Mouse (Mus musculus) mouse embryonic stem cell (cell line): ENCODE data around the gene Rabep2.
"Not testable (repeated sequence)": the region's sequence is repeated elsewhere in the genome, so short reads cannot be mapped to it uniquely, and the experiment has no call there.

ENCODE experiments used
- in situ Hi-C, 2 experiments: fragments of 300-500 bp; cut with MboI; formaldehyde crosslinking; loops; 1 replicate in 1 of 2; 3 replicates in 1 of 2; pipeline ENCODE4 v1.14.3; 2019 to 2020; ENCODE audit warnings: low sequenced_read_pairs in 2 of 2, low pct_unique_long_range_greater_than_20kb in 1 of 2, mixed read lengths in 1 of 2; ENCODE audit not compliant: unreplicated experiment in 1 of 2

Gene Rabep2

DNA sequence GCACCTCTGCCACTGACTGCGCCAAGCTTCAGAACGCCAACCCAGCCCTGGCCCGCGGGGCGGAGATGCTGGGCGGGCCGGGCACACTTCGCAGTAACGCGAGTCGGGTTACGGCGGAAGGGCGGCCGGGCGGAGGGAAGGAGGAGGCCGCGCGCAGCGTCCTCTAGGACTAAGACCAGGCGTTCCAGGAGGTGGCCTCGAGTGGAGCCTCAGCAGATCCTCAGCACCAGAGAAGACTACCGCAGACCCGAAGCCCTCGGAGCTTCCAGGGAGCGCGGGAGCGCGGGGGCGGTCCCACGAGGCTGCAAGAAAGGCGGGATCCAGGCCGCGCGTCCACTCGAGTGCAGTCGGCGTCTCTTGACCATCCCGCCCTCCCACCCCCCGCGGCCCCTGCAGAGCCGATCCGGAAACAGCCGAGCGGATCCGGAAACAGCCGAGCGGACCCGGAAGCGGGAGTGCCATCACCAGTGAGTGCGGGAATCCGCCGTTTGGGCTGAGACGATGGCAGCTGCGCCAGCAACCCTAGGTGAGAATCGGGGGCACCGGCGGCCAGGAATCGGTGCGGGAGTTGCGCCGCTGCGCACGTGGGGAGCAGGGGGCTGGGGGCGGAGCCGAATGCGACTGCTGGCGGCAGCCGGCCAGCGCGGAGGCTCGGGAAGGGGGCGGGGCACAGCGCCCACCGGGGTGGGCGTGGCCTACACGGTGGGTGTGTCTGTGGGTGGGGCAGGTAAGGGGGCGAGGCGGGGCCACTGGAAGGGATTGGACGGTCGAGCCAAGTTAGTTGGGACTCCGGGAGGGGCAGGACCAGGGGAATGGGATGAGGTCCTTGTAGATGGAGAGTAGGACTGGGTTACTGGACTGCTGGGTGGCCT, at the start of gene Rabep2:
TSS of gene Rabep2 (plus strand) at position 129 of the 872 bp plus-strand sequence.
- in situ Hi-C loops, result no loop called here

DNA sequence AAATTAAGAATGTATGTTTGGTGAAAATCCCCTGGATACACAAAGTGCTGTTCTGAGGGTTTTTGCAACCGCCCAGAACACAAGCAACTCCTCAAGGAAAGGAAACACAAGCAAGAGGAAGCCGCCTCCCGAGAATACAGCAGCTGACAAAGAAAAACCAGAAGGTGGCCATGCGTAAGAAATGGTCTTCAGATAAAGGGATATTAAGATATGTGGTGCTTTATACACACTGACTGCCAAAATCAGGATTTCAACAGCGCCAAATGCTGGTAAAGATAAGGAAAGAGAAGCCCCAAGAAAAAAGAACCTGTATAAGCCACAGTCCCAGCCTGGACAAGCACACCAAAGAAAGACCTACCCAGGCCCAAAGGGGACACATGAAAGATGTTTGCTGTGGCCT, 45.0 kb upstream of the Rabep2 start:
- in situ Hi-C loops, result no loop called here

DNA sequence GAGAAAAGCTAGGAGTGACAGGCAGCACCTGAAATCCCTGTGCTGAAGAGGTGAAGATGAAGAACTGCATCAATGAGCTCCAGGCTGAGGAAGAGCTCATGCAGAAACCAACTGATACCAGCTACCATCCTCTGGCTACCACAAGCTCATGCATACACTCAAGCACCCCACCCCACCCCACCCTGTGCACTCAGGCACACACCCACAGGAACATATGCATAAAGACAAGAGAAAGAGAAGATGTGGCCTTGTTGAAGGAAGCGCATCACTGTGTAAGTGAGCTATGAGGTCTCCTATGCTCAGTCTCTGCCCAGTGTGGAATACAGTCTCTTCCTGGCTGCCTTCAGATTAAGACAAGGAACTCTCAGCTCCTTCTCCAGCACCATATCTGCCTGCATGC, 40.4 kb upstream of the Rabep2 start:
- in situ Hi-C loops, result no loop called here

DNA sequence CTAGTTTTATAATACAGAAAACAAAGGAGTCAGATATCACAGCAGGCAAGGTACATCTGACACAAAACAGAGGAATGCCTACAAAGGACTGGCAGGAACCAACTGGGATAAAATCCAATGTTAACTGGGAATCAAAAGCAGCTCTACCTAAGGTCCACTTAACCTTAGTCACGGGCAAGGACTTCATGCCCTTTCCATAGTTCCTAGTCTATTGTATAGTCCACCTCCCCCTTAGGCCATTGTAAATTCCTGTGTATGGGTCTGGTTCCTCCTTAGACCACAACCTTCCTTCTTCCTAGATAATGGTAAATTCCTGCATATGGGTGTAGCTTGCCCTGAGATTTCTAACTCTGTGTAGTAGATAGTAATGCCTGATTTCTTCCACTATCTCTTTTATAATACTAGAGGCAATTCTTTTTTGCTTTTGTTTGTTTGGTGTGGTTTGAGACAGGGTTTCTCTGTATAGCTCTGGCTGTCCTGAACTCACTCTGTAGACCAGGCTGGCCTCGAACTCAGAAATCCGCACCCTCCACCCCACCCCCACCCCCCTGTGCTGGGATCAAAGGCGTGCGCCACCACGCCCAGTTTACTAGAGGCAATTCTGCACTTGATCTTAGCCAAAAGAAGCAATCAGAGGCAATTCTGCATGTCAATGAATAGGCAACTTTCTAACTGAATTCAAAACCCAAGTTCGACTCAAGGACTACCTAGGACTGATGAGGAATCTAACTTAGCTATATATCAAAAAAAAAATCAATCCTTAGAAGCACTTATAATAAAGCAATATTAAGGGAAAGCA, 36.3 kb upstream of the Rabep2 start:
- in situ Hi-C loops, result not testable (repeated sequence)

DNA sequence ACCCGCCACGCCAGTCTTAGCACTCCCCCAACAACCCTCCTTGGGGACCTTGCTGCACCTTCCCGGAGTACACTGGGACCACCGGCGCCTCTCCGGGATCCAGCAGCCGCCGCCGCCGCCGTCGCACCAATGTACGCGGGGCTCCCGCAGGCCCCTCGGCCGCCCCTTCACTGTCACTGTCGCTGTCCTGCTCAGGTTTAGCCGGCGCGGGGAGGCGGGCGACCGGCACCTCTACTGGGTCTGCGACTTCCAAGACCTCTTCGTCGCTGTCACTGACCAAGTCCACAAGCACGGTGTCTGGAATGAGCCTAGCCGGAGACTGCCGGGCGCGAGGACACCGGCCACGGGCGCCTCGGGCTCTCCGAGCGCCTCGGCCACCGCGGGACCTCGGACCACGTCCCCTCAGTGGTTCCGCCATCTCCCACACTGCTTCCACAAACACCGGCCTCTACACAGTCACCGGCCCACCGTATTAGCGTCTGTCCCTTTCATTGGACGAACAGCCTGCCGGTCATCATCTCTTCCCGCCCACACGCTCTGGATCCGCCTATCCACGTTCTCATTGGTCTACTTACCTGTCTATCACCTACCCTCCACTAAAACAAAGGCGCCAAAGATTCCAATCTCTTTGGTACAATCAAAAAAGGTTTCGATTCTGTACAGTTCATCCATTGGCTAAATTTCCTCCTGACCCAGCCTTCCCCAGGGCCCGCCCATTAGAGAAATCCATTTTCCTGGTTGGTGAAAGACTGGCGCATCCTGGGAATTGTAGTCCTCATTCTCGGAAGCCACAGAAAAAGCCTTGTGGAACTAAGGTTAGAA, 32.0 kb upstream of the Rabep2 start, which contains the start of gene Nfatc2ip:
TSS of gene Nfatc2ip (minus strand) at position 440 of the 822 bp plus-strand sequence.
- in situ Hi-C loops, result no loop called here

DNA sequence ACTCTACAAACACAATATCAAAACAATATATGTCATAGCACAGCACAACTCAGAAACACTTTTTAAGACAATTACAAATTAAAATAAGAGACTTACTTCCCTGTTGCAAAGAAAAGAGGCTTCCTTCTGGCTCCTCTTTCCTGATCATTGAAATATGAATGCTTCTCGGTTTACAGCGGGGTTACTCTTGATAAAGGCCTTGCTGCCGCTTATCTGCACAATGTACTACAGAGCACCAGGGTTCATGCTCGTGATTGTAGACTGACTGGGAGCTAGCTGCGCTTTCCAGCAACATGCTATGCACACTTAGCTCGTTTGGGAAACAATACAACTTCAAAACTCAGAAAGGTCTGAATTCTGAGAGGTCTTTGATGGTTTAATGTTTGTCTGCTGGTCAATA, 31.3 kb upstream of the Rabep2 start:
- in situ Hi-C loops, result no loop called here

DNA sequence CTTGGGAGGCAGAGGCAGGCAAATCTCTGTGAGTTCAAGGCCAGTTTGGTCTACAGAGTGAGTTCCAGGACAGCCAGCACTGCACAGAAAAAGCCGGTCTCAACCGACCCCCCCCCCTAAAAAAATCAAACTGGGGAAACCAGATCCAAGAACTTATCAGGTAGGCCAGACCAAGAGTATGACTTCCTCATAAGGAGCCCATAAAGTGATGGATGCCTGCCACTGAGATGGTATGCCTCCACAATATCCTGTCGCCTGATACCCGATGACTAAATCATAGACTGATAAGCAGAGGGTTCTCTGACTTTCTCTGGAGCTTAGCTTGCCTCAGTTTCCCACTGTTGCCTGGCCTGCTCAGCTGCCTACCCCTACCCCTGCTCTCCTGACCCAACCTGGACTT, 30.7 kb upstream of the Rabep2 start:
- in situ Hi-C loops, result no loop called here

DNA sequence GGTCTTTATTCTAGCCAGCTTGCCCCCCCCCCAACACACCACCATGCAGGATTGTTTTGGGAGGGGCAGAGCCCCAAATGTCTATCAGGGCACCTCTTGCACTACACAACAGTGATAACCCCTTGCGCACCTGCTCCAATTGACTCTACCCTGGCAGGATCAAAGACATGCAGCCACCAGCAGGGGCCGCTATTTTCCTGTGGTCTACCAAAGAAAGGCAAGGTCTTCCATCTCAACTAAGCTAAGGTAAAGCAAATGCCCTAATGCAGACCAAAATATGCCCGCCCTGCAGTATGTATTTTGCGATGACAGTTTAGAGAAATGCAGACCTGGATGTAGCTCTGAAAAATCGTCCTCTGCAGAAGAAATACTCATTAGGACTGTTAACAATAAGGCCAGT, 29.0 kb upstream of the Rabep2 start:
- in situ Hi-C loops, result no loop called here

DNA sequence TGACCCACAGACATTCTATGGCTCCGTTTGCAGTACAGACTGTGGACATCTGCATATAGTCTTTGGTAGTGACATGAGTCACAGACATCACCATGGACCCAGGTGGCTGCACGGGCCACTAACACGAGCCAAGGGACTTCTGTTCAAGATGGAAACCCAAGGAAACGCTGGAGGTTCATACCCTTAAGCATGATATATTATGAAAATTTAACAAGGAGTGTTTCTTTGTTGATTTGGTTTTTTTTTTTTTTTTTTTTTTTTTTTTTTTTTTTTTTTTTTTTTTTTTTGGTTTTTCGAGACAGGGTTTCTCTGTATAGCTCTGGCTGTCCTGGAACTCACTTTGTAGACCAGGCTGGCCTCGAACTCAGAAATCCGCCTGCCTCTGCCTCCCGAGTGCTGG, 26.0 kb upstream of the Rabep2 start:
- in situ Hi-C loops, result not testable (repeated sequence)

DNA sequence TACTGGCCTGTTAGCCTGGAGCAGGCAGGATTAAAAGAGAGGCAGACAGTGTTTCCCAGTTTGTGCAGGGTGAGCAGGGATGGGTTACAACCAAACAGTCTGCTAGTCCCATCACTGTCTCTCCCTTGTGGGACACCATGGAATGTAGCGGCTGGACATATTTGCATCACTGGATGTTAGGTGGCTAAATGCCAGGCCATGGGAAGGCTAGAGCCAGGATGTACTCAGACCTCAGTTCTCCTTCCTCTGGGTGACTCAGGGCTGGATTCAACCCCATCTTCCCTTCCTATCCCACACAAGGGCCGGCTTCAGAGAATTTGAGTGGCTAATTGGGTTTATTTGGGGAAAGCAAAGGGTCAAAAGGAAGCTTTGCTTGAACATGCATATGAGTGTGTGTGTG, 19.9 kb upstream of the Rabep2 start:
- in situ Hi-C loops, result no loop called here

DNA sequence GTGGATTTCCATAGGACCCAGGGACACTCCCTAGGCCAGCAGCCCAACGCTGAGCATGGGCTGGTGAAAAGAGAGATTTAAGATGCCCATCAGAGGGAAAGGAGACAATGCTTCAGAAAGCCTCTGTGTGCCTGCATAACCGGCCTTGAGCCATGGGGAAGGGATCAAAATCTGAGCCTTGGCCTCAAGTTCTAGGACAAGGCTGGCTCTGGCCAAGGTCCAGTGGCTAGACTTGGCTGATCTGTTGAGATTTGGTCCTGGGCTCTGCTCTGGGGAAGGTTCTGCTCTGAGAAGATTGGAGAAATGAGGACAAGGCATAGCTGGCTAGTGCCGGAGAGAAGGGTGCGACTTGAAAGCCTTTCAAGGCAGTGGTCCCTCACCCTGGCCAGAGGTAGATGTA, 17.5 kb upstream of the Rabep2 start:
- in situ Hi-C loops, result no loop called here

DNA sequence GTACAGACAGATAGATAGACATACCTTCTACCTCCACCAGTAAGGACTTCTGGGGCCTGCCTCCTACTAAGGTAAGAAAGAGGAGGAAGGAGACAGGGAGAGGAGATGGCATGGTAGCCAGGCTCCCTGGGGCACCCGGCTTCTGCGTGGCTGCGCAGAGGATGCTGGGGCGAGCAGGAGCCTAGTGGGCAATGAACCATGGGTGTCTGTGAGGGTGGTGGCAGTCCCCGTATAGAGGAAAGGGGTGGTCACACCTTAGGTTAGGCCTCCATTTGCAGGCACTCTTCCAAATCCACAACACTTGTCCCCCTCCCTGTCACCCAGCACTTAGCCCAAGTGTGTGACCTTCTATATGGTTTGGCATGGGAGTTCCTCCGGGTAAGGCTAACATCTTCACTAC, 13.8 kb upstream of the Rabep2 start, which contains the start of gene Cd19:
TSS of gene Cd19 (minus strand) at position 165 of the 400 bp plus-strand sequence.
- in situ Hi-C loops, result no loop called here

DNA sequence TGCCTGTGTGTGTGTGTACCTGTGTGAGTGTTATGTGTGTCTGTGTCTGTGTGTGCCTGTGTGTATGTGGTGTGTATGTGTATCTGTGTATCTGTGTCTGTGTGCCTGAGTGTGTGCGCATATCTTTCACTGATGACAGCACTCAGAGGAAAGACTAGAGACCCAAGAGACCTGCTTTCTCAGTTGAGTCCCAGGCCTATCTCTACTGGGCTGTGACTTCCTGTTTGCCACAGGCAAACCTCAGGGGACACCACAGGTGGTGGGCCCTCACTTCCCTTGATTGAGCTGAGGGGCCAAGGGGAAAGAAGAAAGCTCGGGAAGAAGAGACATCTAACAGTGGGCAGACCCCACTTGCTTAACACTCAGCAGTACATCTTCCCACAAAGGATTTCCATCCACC, 11.9 kb upstream of the Rabep2 start:
- in situ Hi-C loops, result no loop called here

DNA sequence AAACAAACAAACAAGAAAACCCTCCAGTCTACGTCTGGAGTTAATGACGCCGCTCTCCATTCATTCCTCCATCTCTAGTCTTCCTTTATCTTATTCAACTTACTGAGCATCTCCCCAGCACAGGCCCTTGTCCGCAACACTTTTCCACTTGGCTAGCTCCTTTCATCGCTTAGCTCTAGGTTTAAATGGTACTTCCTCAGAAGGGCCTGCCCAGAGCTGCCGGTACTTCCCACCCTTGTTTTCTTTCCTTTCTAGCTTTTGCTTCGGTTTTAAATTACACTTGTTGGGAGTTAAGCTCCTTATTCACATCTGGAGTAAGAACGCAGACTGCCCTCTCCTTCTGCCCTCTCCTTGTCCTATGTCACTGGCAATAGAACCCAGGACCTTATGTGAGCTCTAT, 11.5 kb upstream of the Rabep2 start:
- in situ Hi-C loops, result no loop called here

DNA sequence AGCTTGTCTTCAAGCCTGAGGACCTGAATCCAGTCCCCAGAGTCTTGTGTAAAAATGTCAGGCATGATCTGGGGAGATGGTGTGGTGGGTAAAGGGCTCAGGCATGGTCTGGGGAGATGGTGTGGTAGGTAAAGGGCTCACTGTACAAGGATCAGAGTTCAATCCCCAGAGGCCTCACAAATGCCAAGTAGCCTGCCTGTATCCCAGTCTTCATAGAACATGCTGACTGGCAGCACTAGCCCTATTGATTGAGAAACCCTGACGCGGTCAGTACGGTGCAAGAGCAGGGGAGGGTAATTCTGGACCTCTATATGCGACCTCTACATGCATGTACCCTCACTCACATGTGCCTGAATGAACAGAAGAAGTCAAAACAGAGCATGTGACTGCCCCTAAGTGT, 11.0 kb upstream of the Rabep2 start:
- in situ Hi-C loops, result no loop called here

DNA sequence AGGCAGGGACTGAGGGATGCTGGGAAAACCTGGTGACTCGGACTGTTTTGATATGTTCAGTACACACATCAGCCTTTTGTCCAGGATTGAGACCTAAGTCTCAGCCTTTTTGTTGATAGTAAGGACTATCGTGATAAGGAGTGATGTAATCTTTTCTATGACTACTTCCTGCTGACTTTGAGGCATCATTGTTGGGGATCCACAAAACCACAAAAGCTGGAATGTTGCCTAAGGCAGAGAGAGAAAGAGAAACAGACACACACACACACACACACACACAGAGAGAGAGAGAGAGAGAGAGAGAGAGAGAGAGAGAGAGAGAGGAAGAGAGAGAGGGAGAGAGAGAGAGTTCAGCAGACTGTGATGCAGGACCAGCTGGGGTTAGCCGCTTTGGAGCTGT, 10.1 kb upstream of the Rabep2 start:
- in situ Hi-C loops, result no loop called here

DNA sequence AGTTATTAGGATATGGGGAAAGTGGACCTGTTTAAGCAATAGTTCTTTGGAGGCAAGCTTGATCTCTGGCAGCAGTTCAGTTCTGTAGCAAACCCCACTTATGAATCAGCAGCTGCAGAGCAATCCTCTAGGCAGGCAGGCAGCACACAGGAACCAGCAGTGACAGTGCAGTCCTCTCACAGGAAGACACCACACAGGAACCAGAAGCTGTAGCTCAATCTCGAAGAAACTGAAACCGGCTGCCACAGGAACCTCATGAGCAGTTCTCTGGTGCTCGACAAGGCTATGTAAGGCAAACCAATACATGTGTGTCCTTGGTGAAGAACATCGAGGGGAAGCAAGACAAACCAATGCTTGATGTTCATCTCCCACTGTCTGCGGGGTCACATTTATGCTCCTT, 6.8 kb upstream of the Rabep2 start:
- in situ Hi-C loops, result no loop called here

DNA sequence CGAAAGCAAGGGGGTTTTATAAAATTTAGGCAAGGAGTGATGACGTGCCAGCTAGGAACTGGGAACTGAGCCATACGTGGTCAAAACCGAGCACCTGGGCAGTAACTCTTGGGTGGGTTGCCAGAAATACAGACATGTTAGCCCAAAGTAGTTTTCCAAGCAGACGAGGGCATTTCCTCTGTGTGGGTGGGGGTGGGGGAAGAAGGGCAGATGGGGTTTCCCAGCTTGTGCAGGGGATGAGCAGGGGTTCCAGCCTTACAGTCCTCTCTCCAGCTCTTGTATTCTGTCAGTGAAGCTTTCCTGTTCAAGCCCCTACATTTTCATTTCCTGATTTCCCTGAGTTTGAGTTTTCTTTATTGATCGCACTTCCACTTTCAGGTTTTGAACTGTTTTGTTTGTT, 4.4 kb upstream of the Rabep2 start:
- in situ Hi-C loops, result no loop called here

DNA sequence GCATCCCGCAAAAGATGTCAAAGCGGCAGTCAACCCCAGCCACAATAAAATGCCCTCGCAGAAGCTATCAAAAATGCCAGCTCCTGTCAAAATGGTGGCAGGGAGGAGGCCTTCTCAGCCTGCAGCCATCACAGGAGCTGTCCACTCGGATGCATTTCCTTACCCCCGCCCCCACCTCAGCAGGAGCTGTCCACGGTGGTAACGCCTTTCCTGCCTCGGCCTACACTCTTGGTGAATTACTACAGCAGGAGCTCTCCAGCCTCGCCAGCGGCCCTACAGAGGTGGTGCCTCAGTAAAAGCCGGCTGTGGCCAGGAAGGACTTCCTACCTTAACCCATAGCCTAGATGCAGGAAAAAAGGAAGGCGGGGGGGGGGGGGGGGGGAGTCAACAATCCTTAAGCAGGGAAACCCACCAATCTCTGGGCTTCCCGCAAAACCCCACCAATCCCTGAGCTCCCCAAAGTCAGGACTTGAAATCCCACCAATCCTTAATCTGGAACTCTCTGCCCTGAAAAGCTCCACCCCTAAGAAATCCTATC, 1.2 kb upstream of the Rabep2 start:
- in situ Hi-C loops, result no loop called here
